Mouse (Mus musculus): ENCODE results near the gene Tmem150a. TPM values are rescaled to one million over a fixed set of nuclear protein-coding genes. Genes with fewer than 3 reads are reported as not detected.
A peak's percentile ranks its signal among the peaks of the same experiment; 100 is the strongest.

The Tmem150a gene
- polyA plus RNA-seq, 1 experiment: 10.2 TPM

DNA sequence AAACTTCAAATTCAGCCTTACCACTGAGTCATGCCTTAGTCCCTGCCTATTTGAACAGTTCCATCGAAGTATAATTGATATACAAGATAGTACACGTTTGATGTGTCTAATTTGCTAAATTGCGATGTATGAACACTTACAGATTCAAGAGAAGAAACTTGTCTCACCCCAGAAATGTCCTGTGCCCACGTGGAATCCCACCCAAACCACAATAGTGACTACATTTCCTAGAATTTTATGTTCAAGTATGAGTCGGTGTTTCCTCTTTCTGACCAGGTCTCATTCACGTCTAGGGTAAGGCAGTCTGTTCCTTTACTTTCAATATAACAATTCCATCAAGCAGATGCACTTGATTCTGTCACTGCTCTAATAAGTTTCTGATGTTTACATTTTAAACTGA lies 9.6 kb upstream of the Tmem150a start:
- Histone ChIP-seq H3K4me3 (replicated peaks; ENCODE audit: control insufficient read depth, low read depth, low read length) (no peak overlapping the region), H3K4me1 (ENCODE audit: control insufficient read depth, insufficient read depth, low read length) (peaks cover 4% of the 10 kb centered on the region; the same call in 1 of the 2 replicates), H3K27ac (ENCODE audit: control insufficient read depth, insufficient read depth, low read depth, low read length, poor library complexity) (no peak overlapping the region)
- WGBS: 4% methylated on average over 6 of the region's 6 CpGs
- TF ChIP-seq POLR2A (IDR thresholded peaks at IDR 0.05; ENCODE audit: borderline replicate concordance, control insufficient read depth, low read depth, low read length): no peak

- H3K4me3 ChIP-seq (replicated peaks; ENCODE audit: control insufficient read depth, low read depth, low read length): no peak overlapping the region
- TF ChIP-seq POLR2A (IDR thresholded peaks at IDR 0.05; ENCODE audit: borderline replicate concordance, control insufficient read depth, low read depth, low read length): no peak
- TF ChIP-seq CTCF (IDR thresholded peaks at IDR 0.05; ENCODE audit: control insufficient read depth, insufficient read depth, low read length): no peak
- WGBS: 69% methylated on average over 4 of the region's 4 CpGs
- no peak overlapping the region for H3K27ac ChIP-seq (ENCODE audit: control insufficient read depth, insufficient read depth, low read depth, low read length, poor library complexity)
- peaks cover 4% of the 10 kb centered on the region; the same call in 1 of the 2 replicates for H3K4me1 ChIP-seq (ENCODE audit: control insufficient read depth, insufficient read depth, low read length)
These were observed 9.0 kb upstream of the Tmem150a start for GRCm38 (mm10) chr6:72346261-72346660.

DNA sequence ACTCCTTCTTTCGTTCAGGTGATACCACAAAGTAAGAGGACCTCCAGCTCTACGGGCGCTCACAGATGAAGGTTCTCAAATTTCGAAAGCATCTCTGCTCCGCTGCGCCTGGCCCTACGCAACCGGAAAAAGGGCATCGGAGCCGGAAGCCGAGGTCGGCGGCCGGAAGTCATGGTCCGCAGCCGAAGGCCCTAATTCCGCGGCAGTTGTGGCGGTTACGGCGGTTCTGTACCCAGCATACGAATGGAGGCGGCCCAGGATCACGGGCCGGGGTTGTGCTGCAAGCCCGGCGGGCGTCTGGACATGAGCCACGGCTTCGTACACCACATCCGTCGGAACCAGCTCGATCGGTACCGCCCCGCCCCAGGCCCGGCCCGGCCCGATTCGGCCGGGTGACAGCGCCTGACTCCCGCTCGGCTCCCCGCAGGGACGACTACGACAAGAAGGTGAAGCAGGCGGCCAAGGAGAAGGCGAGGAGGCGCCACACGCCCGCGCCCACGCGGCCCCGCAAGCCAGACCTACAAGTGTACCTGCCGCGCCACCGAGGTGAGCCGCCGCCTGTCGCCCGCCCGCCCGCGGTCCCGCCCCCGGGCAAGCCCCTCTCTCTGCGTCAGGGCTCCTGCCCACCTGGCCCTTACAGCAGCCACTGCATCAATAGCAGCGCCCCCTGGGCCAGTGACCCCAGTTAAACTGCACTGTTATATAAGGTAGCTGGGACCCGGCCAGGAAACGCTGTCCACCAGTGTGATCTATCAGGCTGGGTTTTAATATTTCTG lies 7.9 kb upstream of the Tmem150a start, which contains the start of gene 0610030E20Rik:
Gene 0610030E20Rik, plus strand, starts transcription at position 152 of the 776 bp plus-strand sequence.
- peak within 1 kb of the TSS; percentile 90 for H3K4me3 ChIP-seq (replicated peaks; ENCODE audit: control insufficient read depth, low read depth, low read length)
- H3K4me1 ChIP-seq (ENCODE audit: control insufficient read depth, insufficient read depth, low read length): peaks cover 4% of the 10 kb centered on the region; the same call in 1 of the 2 replicates
- TF ChIP-seq CTCF (IDR thresholded peaks at IDR 0.05; ENCODE audit: control insufficient read depth, insufficient read depth, low read length) (peak; percentile 24; the same call in 1 of the 2 replicates), POLR2A (IDR thresholded peaks at IDR 0.05; ENCODE audit: borderline replicate concordance, control insufficient read depth, low read depth, low read length) (peak; percentile 85; the same call in 1 of the 2 replicates)
- peak within 1 kb of the TSS; percentile 99 for H3K27ac ChIP-seq (ENCODE audit: control insufficient read depth, insufficient read depth, low read depth, low read length, poor library complexity)
- under 1% methylated on average over 72 of the region's 72 CpGs for WGBS

DNA sequence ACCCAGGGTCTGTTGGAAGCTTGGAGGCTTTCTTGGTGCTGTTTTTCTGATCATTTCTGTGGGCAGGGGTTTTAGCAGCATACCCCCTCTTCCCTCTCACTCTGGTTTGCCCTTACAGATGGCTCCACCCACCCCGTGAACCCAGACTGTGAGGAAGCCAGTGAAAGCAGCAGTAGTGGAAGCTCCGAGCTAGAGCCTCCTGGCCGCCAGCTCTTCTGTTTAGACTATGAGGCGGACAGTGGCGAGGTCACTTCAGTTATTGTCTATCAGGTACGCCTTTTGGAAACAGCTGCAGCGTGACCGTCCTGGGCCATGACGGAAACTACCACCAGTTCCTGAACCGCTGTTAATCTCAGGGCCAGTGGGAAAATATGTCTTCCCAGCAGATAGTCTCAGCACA lies 6.8 kb upstream of the Tmem150a start:
- no peak overlapping the region; the same call in none of the 2 replicates for H3K27ac ChIP-seq (ENCODE audit: control insufficient read depth, insufficient read depth, low read depth, low read length, poor library complexity)
- TF ChIP-seq POLR2A (IDR thresholded peaks at IDR 0.05; ENCODE audit: borderline replicate concordance, control insufficient read depth, low read depth, low read length) (no peak), CTCF (IDR thresholded peaks at IDR 0.05; ENCODE audit: control insufficient read depth, insufficient read depth, low read length) (no peak)
- peaks cover 4% of the 10 kb centered on the region; the same call in 1 of the 2 replicates for H3K4me1 ChIP-seq (ENCODE audit: control insufficient read depth, insufficient read depth, low read length)
- peak overlapping the region; percentile 90 for H3K4me3 ChIP-seq (replicated peaks; ENCODE audit: control insufficient read depth, low read depth, low read length)
- 65% methylated on average over 10 of the region's 10 CpGs for WGBS

DNA sequence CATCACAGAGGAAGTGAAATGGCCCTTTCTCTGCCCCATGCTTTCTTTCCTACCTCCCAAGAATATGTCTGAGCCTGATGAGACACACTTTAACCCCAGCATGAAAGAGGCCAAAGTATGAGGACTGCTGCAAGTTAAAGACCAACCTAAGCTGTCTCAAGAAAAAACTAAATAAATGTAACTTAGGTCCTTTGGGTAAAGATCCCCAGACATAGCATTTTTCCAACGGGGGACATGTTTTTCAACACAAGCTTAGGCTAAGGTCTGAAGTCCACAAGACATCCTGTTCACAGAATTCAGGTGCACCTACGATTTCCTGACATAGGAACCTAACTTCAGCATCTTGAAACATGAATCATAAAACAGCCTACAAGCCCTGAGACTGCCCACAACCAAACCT lies 5.0 kb upstream of the Tmem150a start:
- Histone ChIP-seq H3K4me3 (replicated peaks; ENCODE audit: control insufficient read depth, low read depth, low read length) (no peak overlapping the region), H3K4me1 (ENCODE audit: control insufficient read depth, insufficient read depth, low read length) (peaks cover 4% of the 10 kb centered on the region; the same call in 1 of the 2 replicates), H3K27ac (ENCODE audit: control insufficient read depth, insufficient read depth, low read depth, low read length, poor library complexity) (no peak overlapping the region)
- no peak for TF ChIP-seq POLR2A (IDR thresholded peaks at IDR 0.05; ENCODE audit: borderline replicate concordance, control insufficient read depth, low read depth, low read length)
- TF ChIP-seq CTCF (IDR thresholded peaks at IDR 0.05; ENCODE audit: control insufficient read depth, insufficient read depth, low read length): no peak
- 77% methylated on average over 2 of the region's 2 CpGs for WGBS

GRCm38 (mm10) chr6:72352636-72353405 lies 2.4 kb upstream of the Tmem150a start:
- 62% methylated on average over 5 of the region's 5 CpGs for WGBS
- H3K4me1 ChIP-seq (ENCODE audit: control insufficient read depth, insufficient read depth, low read length): peaks cover 3% of the 10 kb centered on the region; the same call in 1 of the 2 replicates
- no peak for TF ChIP-seq POLR2A (IDR thresholded peaks at IDR 0.05; ENCODE audit: borderline replicate concordance, control insufficient read depth, low read depth, low read length)
- TF ChIP-seq CTCF (IDR thresholded peaks at IDR 0.05; ENCODE audit: control insufficient read depth, insufficient read depth, low read length): no peak
- no peak overlapping the region for H3K27ac ChIP-seq (ENCODE audit: control insufficient read depth, insufficient read depth, low read depth, low read length, poor library complexity)
- H3K4me3 ChIP-seq (replicated peaks; ENCODE audit: control insufficient read depth, low read depth, low read length): no peak overlapping the region

DNA sequence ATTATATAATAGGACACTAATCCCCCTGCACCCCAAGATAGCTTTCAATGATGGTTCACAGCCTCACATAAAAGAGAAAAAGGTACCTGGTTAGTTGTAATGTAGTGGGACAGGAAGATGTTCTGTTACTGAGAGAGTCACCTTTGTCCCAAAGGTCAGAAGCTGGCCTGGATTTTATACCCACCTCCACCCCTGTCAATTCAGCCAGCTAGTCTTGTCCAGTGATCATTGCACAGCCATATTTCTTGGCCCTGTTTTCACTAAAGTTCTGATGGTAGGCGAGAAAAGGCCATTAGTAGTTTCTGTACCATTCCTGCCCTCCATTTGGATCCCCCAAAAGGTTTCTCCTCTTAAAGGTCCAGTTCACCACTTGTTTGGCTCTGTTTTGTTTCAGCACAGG lies 1.2 kb upstream of the Tmem150a start:
- Histone ChIP-seq H3K4me1 (ENCODE audit: control insufficient read depth, insufficient read depth, low read length) (no peaks in the 10 kb centered on the region), H3K4me3 (replicated peaks; ENCODE audit: control insufficient read depth, low read depth, low read length) (no peak overlapping the region), H3K27ac (ENCODE audit: control insufficient read depth, insufficient read depth, low read depth, low read length, poor library complexity) (no peak overlapping the region)
- TF ChIP-seq POLR2A (IDR thresholded peaks at IDR 0.05; ENCODE audit: borderline replicate concordance, control insufficient read depth, low read depth, low read length): no peak
- 81% methylated on average over 1 of the region's 1 CpGs for WGBS

- Histone ChIP-seq H3K27ac (ENCODE audit: control insufficient read depth, insufficient read depth, low read depth, low read length, poor library complexity) (no peak overlapping the region), H3K4me1 (ENCODE audit: control insufficient read depth, insufficient read depth, low read length) (no peaks in the 10 kb centered on the region), H3K4me3 (replicated peaks; ENCODE audit: control insufficient read depth, low read depth, low read length) (no peak overlapping the region)
- no peak for TF ChIP-seq CTCF (IDR thresholded peaks at IDR 0.05; ENCODE audit: control insufficient read depth, insufficient read depth, low read length)
- no peak for TF ChIP-seq POLR2A (IDR thresholded peaks at IDR 0.05; ENCODE audit: borderline replicate concordance, control insufficient read depth, low read depth, low read length)
- 73% methylated on average over 8 of the region's 8 CpGs for WGBS
These were observed 820 bp downstream of the Tmem150a start for GRCm38 (mm10) chr6:72356001-72356532.

Data from bone marrow, adult 2 months (tissue).